Mouse (Mus musculus) megakaryocyte, adult 5-6 weeks (primary cell): Measurements from ENCODE around the gene Dip2b. TPM values are rescaled to one million over a fixed set of nuclear protein-coding genes. Genes with fewer than 3 reads are reported as not detected.
A peak's percentile ranks its signal among the peaks of the same experiment; 100 is the strongest.

Experiments
- ATAC-seq: 2 replicates; pipeline ENCODE4 v1.8.0; 2016; ENCODE audit warnings: mild to moderate bottlenecking, inconsistent platforms; ENCODE audit not compliant: poor library complexity, severe bottlenecking
- total RNA-seq, 2 experiments: library from RNA; stranded (forward) in 1 of 2; stranded (reverse) in 1 of 2; fragments of 153-499, 151-499 nt in 1 of 2; fragments of 221-1000, 200-1000 nt in 1 of 2; gene quantifications; 2 replicates each; pipeline versions ENCODE4 v1.2.3 to v1.2.4; 2015 to 2017

The Dip2b gene
- total RNA-seq, 2 experiments from 2014 or later, result 13.5 to 17.6 TPM

GRCm38 (mm10) chr15:100125245-100125644 lies 86.8 kb downstream of the Dip2b start:
- ATAC-seq, result no peak

- peak; percentile 98 for ATAC-seq
These were observed 88.1 kb downstream of the Dip2b start for GRCm38 (mm10) chr15:100126456-100127107.

- no peak for ATAC-seq
These were observed 90.8 kb downstream of the Dip2b start for GRCm38 (mm10) chr15:100129151-100129790.

GRCm38 (mm10) chr15:100139665-100140064 lies 101.2 kb downstream of the Dip2b start:
- no peak for ATAC-seq

- ATAC-seq, result no peak
These were observed 102.0 kb downstream of the Dip2b start for GRCm38 (mm10) chr15:100140428-100140827.

- no peak for ATAC-seq
These were observed 104.8 kb downstream of the Dip2b start for GRCm38 (mm10) chr15:100143091-100143801.

- no peak for ATAC-seq
These were observed 106.7 kb downstream of the Dip2b start for GRCm38 (mm10) chr15:100144854-100145824.

- no peak for ATAC-seq
These were observed 107.5 kb downstream of the Dip2b start for GRCm38 (mm10) chr15:100145917-100146316.

GRCm38 (mm10) chr15:100150593-100150992 lies 112.1 kb downstream of the Dip2b start:
- ATAC-seq, result peak; percentile 79

GRCm38 (mm10) chr15:100152321-100152720 lies 113.9 kb downstream of the Dip2b start:
- no peak for ATAC-seq

- ATAC-seq, result peak; percentile 86
These were observed 114.6 kb downstream of the Dip2b start for GRCm38 (mm10) chr15:100153024-100153423.

- no peak for ATAC-seq
These were observed 117.7 kb downstream of the Dip2b start for GRCm38 (mm10) chr15:100156095-100156707.

- ATAC-seq, result no peak
These were observed 118.5 kb downstream of the Dip2b start for GRCm38 (mm10) chr15:100156781-100157470.

GRCm38 (mm10) chr15:100158985-100159384 lies 120.5 kb downstream of the Dip2b start:
- no peak for ATAC-seq

- ATAC-seq, result no peak
These were observed 123.3 kb downstream of the Dip2b start for GRCm38 (mm10) chr15:100161747-100162280.

GRCm38 (mm10) chr15:100163381-100164051 lies 125.1 kb downstream of the Dip2b start:
- no peak for ATAC-seq

GRCm38 (mm10) chr15:100166464-100166863 lies 128.0 kb downstream of the Dip2b start:
- no peak for ATAC-seq

GRCm38 (mm10) chr15:100167791-100168190 lies 129.3 kb downstream of the Dip2b start:
- ATAC-seq, result no peak

- ATAC-seq, result no peak
These were observed 129.7 kb downstream of the Dip2b start for GRCm38 (mm10) chr15:100168191-100168606.
